Mouse (Mus musculus) kidney, adult 2 months (tissue): ENCODE measurements around the gene Grin3b.

ENCODE experiments used
- CTCF ChIP-seq: fragments of 200-500 bp; conservative IDR thresholded peaks from 2 replicates; pipeline ENCODE4 v1.5.1; 2011; ENCODE audit warnings: low read depth, mild to moderate bottlenecking, control low read depth, low read length, moderate library complexity, mixed read lengths; ENCODE audit not compliant: insufficient read depth, insufficient read length
- POLR2A ChIP-seq: fragments of 200-500 bp; IDR thresholded peaks from one replicate; pipeline ENCODE4 v1.6.1; 2011; ENCODE audit warnings: low read depth, low read length, control low read depth

- TF ChIP-seq POLR2A: no peak
- no peak for TF ChIP-seq CTCF
These were observed 4.2 kb downstream of the Grin3b start for GRCm38 (mm10) chr10:79974668-79975067.
